Mouse (Mus musculus): ENCODE measurements around the gene Atp1b1. TPM values are rescaled to one million over a fixed set of nuclear protein-coding genes. Genes with fewer than 3 reads are reported as not detected.

Atp1b1 gene
- polyA plus RNA-seq, 1 experiment from 2014 or later = 86.4 TPM

DNA sequence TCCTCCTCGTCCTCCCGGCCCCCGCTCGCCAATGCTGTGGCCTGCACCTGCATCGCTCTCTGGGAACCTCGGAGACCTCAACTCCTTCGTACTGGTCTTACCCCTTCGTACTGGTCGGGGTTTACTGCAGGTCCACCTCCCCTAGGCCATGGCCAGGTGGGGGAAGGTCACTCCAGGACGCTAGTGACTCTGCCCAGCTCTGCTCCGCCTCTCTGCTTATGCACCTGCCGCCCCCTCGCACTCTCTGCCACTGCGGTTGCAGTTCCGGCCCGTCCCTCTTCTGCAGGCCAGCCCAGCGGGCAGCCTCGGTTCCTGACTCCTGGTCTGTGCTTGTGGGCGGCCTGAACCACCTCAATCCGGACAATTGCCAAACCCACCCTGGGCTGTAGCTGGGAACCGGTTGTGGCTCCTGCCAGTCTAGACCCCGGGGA is 481 bp upstream of the Atp1b1 start:
- Histone ChIP-seq H3K27me3 (ENCODE audit: control insufficient read depth, insufficient read depth, low read length) (peaks cover 37% of the 10 kb centered on the region), H3K4me1 (ENCODE audit: control insufficient read depth, insufficient read depth, low read length) (peaks cover 11% of the 10 kb centered on the region; the same call in 1 of the 2 replicates), H3K9me3 (ENCODE audit: control insufficient read depth, low read length) (no peaks in the 10 kb centered on the region), H3K27ac (ENCODE audit: low read depth, low read length) (peak overlapping the region; percentile 88), H3K9ac (ENCODE audit: low read depth, low read length) (peak overlapping the region; percentile 58), H3K4me3 (ENCODE audit: low read length) (peak overlapping the region; percentile 67), H3K4me2 (replicated peaks; ENCODE audit: low read depth, low read length) (peak overlapping the region; percentile 57), H3K36me3 (ENCODE audit: control insufficient read depth, insufficient read depth, low read length) (no peaks in the 10 kb centered on the region)
- peak; percentile 75 for ATAC-seq (ENCODE audit: low FRiP score, low TSS enrichment)
- WGBS = 2% methylated on average over 22 of the region's 22 CpGs

GRCm38 (mm10) chr1:164457531-164458244 is 467 bp downstream of the Atp1b1 start:
- Histone ChIP-seq H3K27ac (ENCODE audit: low read depth, low read length) (peak overlapping the region; percentile 88), H3K9ac (ENCODE audit: low read depth, low read length) (peak overlapping the region; percentile 81), H3K4me2 (replicated peaks; ENCODE audit: low read depth, low read length) (peak overlapping the region; percentile 57), H3K9me3 (ENCODE audit: control insufficient read depth, low read length) (no peaks in the 10 kb centered on the region), H3K27me3 (ENCODE audit: control insufficient read depth, insufficient read depth, low read length) (peaks cover 37% of the 10 kb centered on the region), H3K36me3 (ENCODE audit: control insufficient read depth, insufficient read depth, low read length) (no peaks in the 10 kb centered on the region; the same call in none of the 2 replicates), H3K4me1 (ENCODE audit: control insufficient read depth, insufficient read depth, low read length) (peaks cover 11% of the 10 kb centered on the region; the same call in 1 of the 2 replicates), H3K4me3 (ENCODE audit: low read length) (peak overlapping the region; percentile 67)
- peak; percentile 72 for ATAC-seq (ENCODE audit: low FRiP score, low TSS enrichment)
- WGBS = under 1% methylated on average over 54 of the region's 76 CpGs

DNA sequence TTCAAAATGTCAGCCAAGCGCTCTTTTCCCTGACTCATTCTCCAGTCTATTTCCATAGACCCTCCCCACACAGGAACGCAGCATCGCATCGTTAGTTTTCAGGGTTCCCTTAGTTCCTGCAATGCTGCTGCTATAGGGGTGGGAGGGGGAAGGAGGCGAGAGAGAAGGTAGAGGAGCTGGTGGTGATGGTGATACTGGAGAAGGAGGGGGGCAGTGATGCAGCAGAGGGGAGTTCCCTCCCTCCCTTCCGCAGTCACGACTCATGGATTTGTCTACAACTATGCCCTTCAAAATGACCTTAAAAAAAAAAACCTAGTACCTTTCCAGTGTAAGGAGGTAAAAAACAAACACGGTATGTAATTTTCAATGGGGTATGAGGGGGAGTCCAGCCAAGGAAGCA is 1.4 kb downstream of the Atp1b1 start:
- 1% methylated on average over 8 of the region's 8 CpGs for WGBS
- H3K27ac ChIP-seq (ENCODE audit: low read depth, low read length) = no peak overlapping the region
- no peak for ATAC-seq (ENCODE audit: low FRiP score, low TSS enrichment)
- H3K4me2 ChIP-seq (replicated peaks; ENCODE audit: low read depth, low read length) = peak overlapping the region; percentile 57
- peaks cover 11% of the 10 kb centered on the region; the same call in 1 of the 2 replicates for H3K4me1 ChIP-seq (ENCODE audit: control insufficient read depth, insufficient read depth, low read length)
- peak overlapping the region; percentile 67 for H3K4me3 ChIP-seq (ENCODE audit: low read length)
- H3K36me3 ChIP-seq (ENCODE audit: control insufficient read depth, insufficient read depth, low read length) = no peaks in the 10 kb centered on the region; the same call in none of the 2 replicates
- peaks cover 37% of the 10 kb centered on the region for H3K27me3 ChIP-seq (ENCODE audit: control insufficient read depth, insufficient read depth, low read length)
- peak overlapping the region; percentile 81 for H3K9ac ChIP-seq (ENCODE audit: low read depth, low read length)
- H3K9me3 ChIP-seq (ENCODE audit: control insufficient read depth, low read length) = no peaks in the 10 kb centered on the region

- no peak for ATAC-seq (ENCODE audit: low FRiP score, low TSS enrichment)
- H3K4me3 ChIP-seq (ENCODE audit: low read length) = peak overlapping the region; percentile 67
- H3K4me1 ChIP-seq (ENCODE audit: control insufficient read depth, insufficient read depth, low read length) = peaks cover 11% of the 10 kb centered on the region; the same call in 1 of the 2 replicates
- no peaks in the 10 kb centered on the region for H3K9me3 ChIP-seq (ENCODE audit: control insufficient read depth, low read length)
- WGBS = 19% methylated on average over 6 of the region's 6 CpGs
- H3K27me3 ChIP-seq (ENCODE audit: control insufficient read depth, insufficient read depth, low read length) = peaks cover 37% of the 10 kb centered on the region
- no peaks in the 10 kb centered on the region; the same call in none of the 2 replicates for H3K36me3 ChIP-seq (ENCODE audit: control insufficient read depth, insufficient read depth, low read length)
- peak overlapping the region; percentile 81; the same call in 1 of the 2 replicates for H3K9ac ChIP-seq (ENCODE audit: low read depth, low read length)
- H3K4me2 ChIP-seq (replicated peaks; ENCODE audit: low read depth, low read length) = peak overlapping the region; percentile 57
- no peak overlapping the region for H3K27ac ChIP-seq (ENCODE audit: low read depth, low read length)
Observed at GRCm38 (mm10) chr1:164456065-164456464, 2.1 kb downstream of the Atp1b1 start.

DNA sequence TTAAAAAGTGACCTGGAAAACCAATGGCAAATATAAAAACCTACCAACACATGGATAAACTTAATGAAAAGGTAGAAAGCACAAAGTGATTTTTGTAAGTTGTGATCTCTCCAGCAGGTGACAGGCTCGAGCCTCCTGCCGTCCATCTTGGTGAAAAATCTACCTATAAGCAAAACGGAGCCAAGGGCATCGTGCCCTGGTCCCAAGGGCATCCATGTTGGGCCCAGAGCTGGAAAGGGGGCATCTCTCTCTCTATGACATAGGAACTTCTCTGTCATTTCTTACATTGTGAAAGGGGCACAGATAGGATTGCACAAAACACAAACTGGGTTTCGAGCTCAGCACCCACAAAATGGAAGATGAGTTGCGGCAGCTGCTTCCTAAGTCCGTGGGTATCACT is 2.5 kb downstream of the Atp1b1 start:
- Histone ChIP-seq H3K9ac (ENCODE audit: low read depth, low read length) (peak overlapping the region; percentile 81; the same call in 1 of the 2 replicates), H3K36me3 (ENCODE audit: control insufficient read depth, insufficient read depth, low read length) (no peaks in the 10 kb centered on the region; the same call in none of the 2 replicates), H3K4me1 (ENCODE audit: control insufficient read depth, insufficient read depth, low read length) (peaks cover 11% of the 10 kb centered on the region; the same call in 1 of the 2 replicates), H3K4me3 (ENCODE audit: low read length) (peak overlapping the region; percentile 67), H3K9me3 (ENCODE audit: control insufficient read depth, low read length) (no peaks in the 10 kb centered on the region), H3K27ac (ENCODE audit: low read depth, low read length) (no peak overlapping the region), H3K4me2 (replicated peaks; ENCODE audit: low read depth, low read length) (peak overlapping the region; percentile 57), H3K27me3 (ENCODE audit: control insufficient read depth, insufficient read depth, low read length) (peaks cover 36% of the 10 kb centered on the region)
- no peak for ATAC-seq (ENCODE audit: low FRiP score, low TSS enrichment)
- WGBS = 62% methylated on average over 7 of the region's 7 CpGs

- WGBS = 40% methylated on average over 14 of the region's 14 CpGs
- peaks cover 2% of the 10 kb centered on the region for H3K36me3 ChIP-seq (ENCODE audit: control insufficient read depth, insufficient read depth, low read length)
- ATAC-seq (ENCODE audit: low FRiP score, low TSS enrichment) = no peak
- peaks cover 32% of the 10 kb centered on the region for H3K27me3 ChIP-seq (ENCODE audit: control insufficient read depth, insufficient read depth, low read length)
- no peaks in the 10 kb centered on the region for H3K9me3 ChIP-seq (ENCODE audit: control insufficient read depth, low read length)
- peak overlapping the region; percentile 38 for H3K4me2 ChIP-seq (replicated peaks; ENCODE audit: low read depth, low read length)
- H3K4me3 ChIP-seq (ENCODE audit: low read length) = peak overlapping the region; percentile 20
- H3K4me1 ChIP-seq (ENCODE audit: control insufficient read depth, insufficient read depth, low read length) = peaks cover 11% of the 10 kb centered on the region; the same call in 1 of the 2 replicates
- peak overlapping the region; percentile 34; the same call in 1 of the 2 replicates for H3K9ac ChIP-seq (ENCODE audit: low read depth, low read length)
- H3K27ac ChIP-seq (ENCODE audit: low read depth, low read length) = no peak overlapping the region
Observed at GRCm38 (mm10) chr1:164454747-164455400, 3.3 kb downstream of the Atp1b1 start.

GRCm38 (mm10) chr1:164453739-164454138 is 4.4 kb downstream of the Atp1b1 start:
- H3K9me3 ChIP-seq (ENCODE audit: control insufficient read depth, low read length) = no peaks in the 10 kb centered on the region
- H3K4me2 ChIP-seq (replicated peaks; ENCODE audit: low read depth, low read length) = no peak overlapping the region
- H3K4me3 ChIP-seq (ENCODE audit: low read length) = no peak overlapping the region
- H3K27ac ChIP-seq (ENCODE audit: low read depth, low read length) = no peak overlapping the region
- peaks cover 5% of the 10 kb centered on the region for H3K36me3 ChIP-seq (ENCODE audit: control insufficient read depth, insufficient read depth, low read length)
- WGBS = 94% methylated on average over 5 of the region's 5 CpGs
- peaks cover 27% of the 10 kb centered on the region for H3K27me3 ChIP-seq (ENCODE audit: control insufficient read depth, insufficient read depth, low read length)
- ATAC-seq (ENCODE audit: low FRiP score, low TSS enrichment) = no peak
- H3K4me1 ChIP-seq (ENCODE audit: control insufficient read depth, insufficient read depth, low read length) = peaks cover 11% of the 10 kb centered on the region; the same call in 1 of the 2 replicates
- H3K9ac ChIP-seq (ENCODE audit: low read depth, low read length) = no peak overlapping the region

DNA sequence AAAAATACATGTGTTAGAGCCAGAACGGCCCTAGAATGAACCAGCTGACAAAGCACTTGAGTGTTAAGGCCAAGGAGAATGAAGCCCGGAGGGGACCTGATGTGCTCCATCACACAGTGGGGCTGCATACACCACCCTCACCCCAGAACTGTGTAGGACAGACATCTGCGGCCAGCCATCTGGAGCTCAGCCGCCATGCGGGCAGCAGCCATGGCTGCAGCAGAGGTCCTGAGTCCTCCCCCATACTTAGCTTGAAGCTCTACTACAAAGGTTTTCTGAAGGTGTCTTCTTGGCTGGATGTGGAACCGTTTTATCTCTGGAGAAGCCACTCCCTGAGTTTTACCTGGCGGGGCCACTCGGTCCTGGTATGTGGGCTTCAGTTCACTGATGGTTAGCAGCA is 5.0 kb downstream of the Atp1b1 start:
- H3K36me3 ChIP-seq (ENCODE audit: control insufficient read depth, insufficient read depth, low read length) = peaks cover 5% of the 10 kb centered on the region
- H3K9ac ChIP-seq (ENCODE audit: low read depth, low read length) = no peak overlapping the region
- H3K4me2 ChIP-seq (replicated peaks; ENCODE audit: low read depth, low read length) = no peak overlapping the region
- ATAC-seq (ENCODE audit: low FRiP score, low TSS enrichment) = no peak
- H3K27ac ChIP-seq (ENCODE audit: low read depth, low read length) = no peak overlapping the region
- no peaks in the 10 kb centered on the region for H3K9me3 ChIP-seq (ENCODE audit: control insufficient read depth, low read length)
- 90% methylated on average over 8 of the region's 8 CpGs for WGBS
- no peak overlapping the region for H3K4me3 ChIP-seq (ENCODE audit: low read length)
- peaks cover 11% of the 10 kb centered on the region; the same call in 1 of the 2 replicates for H3K4me1 ChIP-seq (ENCODE audit: control insufficient read depth, insufficient read depth, low read length)
- peaks cover 21% of the 10 kb centered on the region for H3K27me3 ChIP-seq (ENCODE audit: control insufficient read depth, insufficient read depth, low read length)

Measured in kidney, embryonic 14.5 days (tissue).